In genomic region chr4:134237582-134238278, GRCm38 (mm10) we compare ENCODE assay signal across 9 mouse cellular contexts. TPM values are rescaled to one million over a fixed set of nuclear protein-coding genes. Genes with fewer than 3 reads are reported as not detected.
DNase-seq lines count a peak whose midpoint lies in the region; ATAC-seq and TF ChIP-seq lines count a peak whose summit lies in the region.
"Had no signal": no experiment of that assay in that cellular context is flagged by ENCODE, and none has a peak within 500 bp of the region (broad histone marks: within the 10 kb centered on the region; RNA-seq: fewer than 3 reads in every experiment).

No protein-coding gene starts in this region.

- peak overlapping the region; percentile 65 for H3K9ac ChIP-seq in heart, embryonic 16.5 days (ENCODE audit: low read length)
- 0 out of 2 replicates have a peak overlapping the region, but pooled peaks have one; percentile 29 for H3K9ac ChIP-seq in ES-E14 (ENCODE audit: insufficient read depth, low read depth, low read length, poor library complexity, severe bottlenecking)
- H3K9ac ChIP-seq in heart, postnatal 0 days (replicated peaks; ENCODE audit: low read depth, low read length): peak overlapping the region; percentile 28; the same call in 1 of the 2 replicates
- no peak overlapping the region for H3K9ac ChIP-seq in liver, embryonic 16.5 days (ENCODE audit: low read depth, low read length)

- intact Hi-C loops in left cerebral cortex, postnatal 36 days (cut with DNase I): no loop called here

- TF ChIP-seq CTCF in heart, postnatal 0 days (IDR thresholded peaks at IDR 0.05; ENCODE audit: low read depth): no peak

- H3K9me3 ChIP-seq in heart, embryonic 16.5 days (replicated peaks; ENCODE audit: control insufficient read depth, low read length): no peaks in the 10 kb centered on the region
- no peaks in the 10 kb centered on the region for H3K9me3 ChIP-seq in ES-E14 (ENCODE audit: control insufficient read depth, insufficient read depth, low read depth, low read length)
- H3K9me3 ChIP-seq in heart, postnatal 0 days (replicated peaks; ENCODE audit: control insufficient read depth, low read length): no peaks in the 10 kb centered on the region
- no peaks in the 10 kb centered on the region for H3K9me3 ChIP-seq in liver, embryonic 16.5 days (replicated peaks; ENCODE audit: control insufficient read depth, low read length)

- 24% methylated on average over 19 of the region's 19 CpGs for WGBS in heart, embryonic 16.5 days
- 28% methylated on average over 19 of the region's 19 CpGs for WGBS in heart, postnatal 0 days
- 24% methylated on average over 19 of the region's 19 CpGs for WGBS in liver, embryonic 16.5 days (ENCODE audit: insufficient replicate concordance)

- peak overlapping the region; percentile 76 for H3K4me2 ChIP-seq in heart, embryonic 16.5 days (ENCODE audit: low read depth, low read length)
- peak overlapping the region; percentile 69 for H3K4me2 ChIP-seq in heart, postnatal 0 days (ENCODE audit: low read depth, low read length)
- H3K4me2 ChIP-seq in liver, embryonic 16.5 days (ENCODE audit: low read depth, low read length): 0 out of 2 replicates have a peak overlapping the region, but pooled peaks have one; percentile 25

- peaks cover 8% of the 10 kb centered on the region for H3K4me1 ChIP-seq in heart, embryonic 16.5 days (ENCODE audit: control insufficient read depth, insufficient read depth, low read length)
- H3K4me1 ChIP-seq in ES-E14 (ENCODE audit: control insufficient read depth in 2 of 2, insufficient read depth in 2 of 2, low read length in 2 of 2, poor library complexity in 1 of 2): peaks cover 2 to 9% of the 10 kb centered on the region in 2 experiments; a peak in 1 of 4 replicates
- H3K4me1 ChIP-seq in heart, postnatal 0 days (ENCODE audit: control insufficient read depth, insufficient read depth): peaks cover 16% of the 10 kb centered on the region
- peaks cover 5% of the 10 kb centered on the region for H3K4me1 ChIP-seq in liver, embryonic 16.5 days (ENCODE audit: control insufficient read depth, low read depth, low read length)

- H3K27me3 ChIP-seq in heart, embryonic 16.5 days (ENCODE audit: control insufficient read depth, insufficient read depth, low read length): no peaks in the 10 kb centered on the region
- no peaks in the 10 kb centered on the region for H3K27me3 ChIP-seq in heart, postnatal 0 days (ENCODE audit: control insufficient read depth, insufficient read depth, low read length)
- peaks cover 8% of the 10 kb centered on the region for H3K27me3 ChIP-seq in liver, embryonic 16.5 days (ENCODE audit: control insufficient read depth, insufficient read depth, low read depth, low read length)

- no peak for TF ChIP-seq EP300 in heart, postnatal 0 days (IDR thresholded peaks at IDR 0.05; ENCODE audit: low read depth)

- no peak for DNase-seq in heart, adult 9 months (ENCODE audit: low spot score in 2 of 2)
- DNase-seq in ES-E14 (ENCODE audit: low read depth, low spot score): no peak
- peak; percentile 10 for DNase-seq in heart, postnatal 0 days (ENCODE audit: low spot score)
- DNase-seq in spleen, postnatal 4 days (ENCODE audit: low spot score in 2 of 2): no peak
- DNase-seq in left cerebral cortex, postnatal 36 days (ENCODE audit: low spot score in 2 of 2): no peak
- DNase-seq in right cerebral cortex, postnatal 36 days (ENCODE audit: low spot score in 2 of 2): no peak

- H3K4me3 ChIP-seq in heart, embryonic 16.5 days (ENCODE audit: low read length): peak overlapping the region; percentile 49
- H3K4me3 ChIP-seq in ES-E14 (ENCODE audit: insufficient read depth in 1 of 2, low read depth in 1 of 2, low read length in 2 of 2, poor library complexity in 1 of 2, severe bottlenecking in 1 of 2): peak overlapping the region; percentile 56 to 65
- peak overlapping the region; percentile 41 for H3K4me3 ChIP-seq in heart, postnatal 0 days (ENCODE audit: low read depth, low read length)
- no peak overlapping the region for H3K4me3 ChIP-seq in liver, embryonic 16.5 days (ENCODE audit: low read depth, low read length)

- no peaks in the 10 kb centered on the region for H3K36me3 ChIP-seq in heart, embryonic 16.5 days (ENCODE audit: control insufficient read depth, insufficient read depth)
- H3K36me3 ChIP-seq in ES-E14 (ENCODE audit: control insufficient read depth, insufficient read depth, low read length, poor library complexity, severe bottlenecking): no peaks in the 10 kb centered on the region
- no peaks in the 10 kb centered on the region for H3K36me3 ChIP-seq in heart, postnatal 0 days (replicated peaks; ENCODE audit: control insufficient read depth, insufficient read depth, low read length)
- H3K36me3 ChIP-seq in liver, embryonic 16.5 days (ENCODE audit: control insufficient read depth, insufficient read depth): no peaks in the 10 kb centered on the region

- in situ Hi-C loops in ES-E14 (cut with MboI; ENCODE audit: low sequenced_read_pairs in 2 of 2, unreplicated experiment in 2 of 2): no loop called here

- H3K27ac ChIP-seq in heart, embryonic 16.5 days (ENCODE audit: low read length): no peak overlapping the region
- no peak overlapping the region for H3K27ac ChIP-seq in ES-E14 (ENCODE audit: insufficient read depth, low read depth, low read length, poor library complexity, severe bottlenecking)
- H3K27ac ChIP-seq in heart, postnatal 0 days (ENCODE audit: low read depth): no peak overlapping the region; the same call in 1 of the 2 replicates
- no peak overlapping the region for H3K27ac ChIP-seq in liver, embryonic 16.5 days (ENCODE audit: low read length)

- peak; percentile 49; the same call in 1 of the 2 replicates for ATAC-seq in heart, embryonic 16.5 days (replicated peaks; ENCODE audit: extremely low read depth, insufficient read depth, low FRiP score)
- ATAC-seq in heart, postnatal 0 days (ENCODE audit: insufficient read depth, low read depth): peak; percentile 76; the same call in 1 of the 2 replicates
- ATAC-seq in liver, embryonic 16.5 days (ENCODE audit: low read depth): no peak

TF ChIP-seq in ES-E14, 5 proteins besides CTCF, POLR2A, EP300 and RAD21:
- TF ChIP-seq MAFK (IDR thresholded peaks at IDR 0.05; ENCODE audit: insufficient read depth, low read depth, low read length) (no peak), ZNF384 (IDR thresholded peaks at IDR 0.05; ENCODE audit: low read depth, low read length) (no peak), ZC3H11A (IDR thresholded peaks at IDR 0.05; ENCODE audit: borderline replicate concordance, low read depth, low read length) (no peak), HCFC1 (IDR thresholded peaks at IDR 0.05; ENCODE audit: borderline replicate concordance, insufficient read depth, low read length) (no peak), CHD2 (IDR thresholded peaks at IDR 0.05; ENCODE audit: low read depth, low read length) (no peak)

RNA-seq across cellular contexts. Expression of gene Cnksr1, which starts 0.5 kb away (rescaled TPM):
- polyA plus RNA-seq in heart, embryonic 16.5 days (2015; fragmentation: Nextera tagmentation; extraction: Ambion mirVana): 1.1 and 2.3 TPM in 2 replicates
- 1.7 and 2.7 TPM in 2 replicates for total RNA-seq in ES-E14 (2012; rRNA removed)
- total RNA-seq in heart, postnatal 0 days (2014; rRNA removed; ENCODE audit: low replicate concordance): 0.69 and 5.1 TPM in 2 replicates
- polyA plus RNA-seq in heart, postnatal 0 days (2015; fragmentation: Nextera tagmentation; extraction: Ambion mirVana): 0.66 and 0.77 TPM in 2 replicates
- 0.06 and 0.07 TPM in 2 replicates for polyA plus RNA-seq in liver, embryonic 16.5 days (2015; fragmentation: Nextera tagmentation; extraction: Ambion mirVana)
- total RNA-seq in left cerebral cortex, postnatal 36 days (2021): under 1 TPM; 0.27 to 0.66 TPM

RNA-seq across cellular contexts. Expression of gene E130218I03Rik, which starts 5.7 kb away (rescaled TPM):
- polyA plus RNA-seq in heart, embryonic 16.5 days (2015; fragmentation: Nextera tagmentation; extraction: Ambion mirVana): 0.22 TPM in 1 of 2 replicates, not detected in the other
- total RNA-seq in ES-E14 (2012; rRNA removed): 1.3 and 1.6 TPM in 2 replicates
- total RNA-seq in heart, postnatal 0 days (2014; rRNA removed; ENCODE audit: low replicate concordance): not detected in 2 replicates
- polyA plus RNA-seq in heart, postnatal 0 days (2015; fragmentation: Nextera tagmentation; extraction: Ambion mirVana): 0.16 and 0.20 TPM in 2 replicates
- 0.11 and 0.13 TPM in 2 replicates for polyA plus RNA-seq in liver, embryonic 16.5 days (2015; fragmentation: Nextera tagmentation; extraction: Ambion mirVana)
- under 1 TPM in 1 of 2 experiments, not detected in 1; 0.47 TPM for total RNA-seq in left cerebral cortex, postnatal 36 days (2021)

RNA-seq across cellular contexts. Expression of gene Zfp593, which starts 7.7 kb away (rescaled TPM):
- polyA plus RNA-seq in heart, embryonic 16.5 days (2015; fragmentation: Nextera tagmentation; extraction: Ambion mirVana): 8.7 and 9.5 TPM in 2 replicates
- 19.8 and 25.2 TPM in 2 replicates for total RNA-seq in ES-E14 (2012; rRNA removed)
- 4.0 and 4.2 TPM in 2 replicates for total RNA-seq in heart, postnatal 0 days (2014; rRNA removed; ENCODE audit: low replicate concordance)
- 5.4 and 6.0 TPM in 2 replicates for polyA plus RNA-seq in heart, postnatal 0 days (2015; fragmentation: Nextera tagmentation; extraction: Ambion mirVana)
- polyA plus RNA-seq in liver, embryonic 16.5 days (2015; fragmentation: Nextera tagmentation; extraction: Ambion mirVana): 4.0 and 4.5 TPM in 2 replicates
- 10 to 100 TPM in 1 of 2 experiments, 1 to 10 TPM in 1; 9.2 to 13.2 TPM for total RNA-seq in left cerebral cortex, postnatal 36 days (2021)

RNA-seq across cellular contexts. Expression of gene Gm30191, which starts 9.0 kb away (rescaled TPM):
- polyA plus RNA-seq in heart, embryonic 16.5 days (2015; fragmentation: Nextera tagmentation; extraction: Ambion mirVana): not detected in 2 replicates
- total RNA-seq in ES-E14 (2012; rRNA removed): not detected in 2 replicates
- total RNA-seq in heart, postnatal 0 days (2014; rRNA removed; ENCODE audit: low replicate concordance): not detected in 2 replicates
- polyA plus RNA-seq in heart, postnatal 0 days (2015; fragmentation: Nextera tagmentation; extraction: Ambion mirVana): not detected in 2 replicates
- not detected in 2 replicates for polyA plus RNA-seq in liver, embryonic 16.5 days (2015; fragmentation: Nextera tagmentation; extraction: Ambion mirVana)
- not detected for total RNA-seq in left cerebral cortex, postnatal 36 days (2021)
- polyA plus RNA-seq: gonadal fat pad, adult 2 months had no signal

RNA-seq across cellular contexts. Expression of gene Catsper4, which starts 10.5 kb away (rescaled TPM):
- polyA plus RNA-seq in heart, embryonic 16.5 days (2015; fragmentation: Nextera tagmentation; extraction: Ambion mirVana): not detected in 2 replicates
- 0.32 TPM in 1 of 2 replicates, not detected in the other for total RNA-seq in ES-E14 (2012; rRNA removed)
- total RNA-seq in heart, postnatal 0 days (2014; rRNA removed; ENCODE audit: low replicate concordance): not detected in 2 replicates
- polyA plus RNA-seq in heart, postnatal 0 days (2015; fragmentation: Nextera tagmentation; extraction: Ambion mirVana): not detected in 2 replicates
- not detected in 2 replicates for polyA plus RNA-seq in liver, embryonic 16.5 days (2015; fragmentation: Nextera tagmentation; extraction: Ambion mirVana)
- total RNA-seq in left cerebral cortex, postnatal 36 days (2021): not detected

Comparison
In these comparisons a context has a peak if more than half of its experiments do, and no peak if none do; other contexts are left out.
1. H3K4me2 ChIP-seq: peak in every context shown above with its lines; median percentile 76 in heart, embryonic 16.5 days; 69 in heart, postnatal 0 days; 25 in liver, embryonic 16.5 days.